Mouse (Mus musculus) megakaryocyte, adult 5-6 weeks (primary cell): ENCODE data around the gene Zfp97. TPM values are rescaled to one million over a fixed set of nuclear protein-coding genes. Genes with fewer than 3 reads are reported as not detected.
"Not testable (repeated sequence)": the region's sequence is repeated elsewhere in the genome, so short reads cannot be mapped to it uniquely, and the experiment has no call there.

Source experiments
- ATAC-seq: 2 replicates; pipeline ENCODE4 v1.8.0; 2016; ENCODE audit warnings: mild to moderate bottlenecking, inconsistent platforms; ENCODE audit not compliant: poor library complexity, severe bottlenecking
- total RNA-seq, 2 experiments: library from RNA; stranded (forward) in 1 of 2; stranded (reverse) in 1 of 2; fragments of 153-499, 151-499 nt in 1 of 2; fragments of 221-1000, 200-1000 nt in 1 of 2; gene quantifications; 2 replicates each; pipeline versions ENCODE4 v1.2.3 to v1.2.4; 2015 to 2017

The Zfp97 gene
- total RNA-seq (2015) (12.7 and 14.0 TPM in 2 replicates), total RNA-seq (2017) (7.7 and 9.7 TPM in 2 replicates)

DNA sequence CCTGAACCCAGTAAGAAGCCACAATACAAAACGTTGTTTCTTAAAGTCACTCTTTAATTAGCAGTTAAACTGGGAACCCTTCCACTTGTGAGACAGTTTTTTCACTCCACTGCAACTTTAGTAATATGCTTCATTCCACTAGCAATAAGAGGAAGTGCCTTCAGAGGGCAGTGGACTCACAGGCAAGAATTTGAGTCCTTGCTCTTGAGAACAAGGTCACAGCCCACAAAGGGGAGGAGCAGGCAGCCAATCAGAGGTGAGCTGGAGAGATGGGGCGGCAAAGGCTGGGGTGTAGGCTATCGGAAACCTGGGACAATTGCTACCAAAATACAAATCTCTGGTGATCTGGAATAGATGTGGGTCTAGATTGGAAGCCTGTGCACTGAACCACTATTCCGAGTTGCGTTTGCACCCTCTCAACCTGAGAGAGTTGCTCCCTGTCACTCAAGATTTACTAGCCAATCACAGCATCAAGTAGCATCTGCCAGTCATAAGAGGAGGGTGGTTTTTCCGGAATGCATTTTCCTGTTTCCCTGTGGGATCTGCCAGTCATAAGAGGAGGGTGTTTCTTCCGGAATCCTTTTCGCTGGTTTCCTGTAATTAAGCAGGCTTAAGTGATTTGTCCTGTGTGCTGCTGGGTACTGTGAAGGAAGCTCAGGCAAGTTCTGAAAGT is at the start of gene Zfp97:
Zfp97 (plus strand) TSS at position 586 of the 673 bp plus-strand sequence.
- ATAC-seq: peak; percentile 100

DNA sequence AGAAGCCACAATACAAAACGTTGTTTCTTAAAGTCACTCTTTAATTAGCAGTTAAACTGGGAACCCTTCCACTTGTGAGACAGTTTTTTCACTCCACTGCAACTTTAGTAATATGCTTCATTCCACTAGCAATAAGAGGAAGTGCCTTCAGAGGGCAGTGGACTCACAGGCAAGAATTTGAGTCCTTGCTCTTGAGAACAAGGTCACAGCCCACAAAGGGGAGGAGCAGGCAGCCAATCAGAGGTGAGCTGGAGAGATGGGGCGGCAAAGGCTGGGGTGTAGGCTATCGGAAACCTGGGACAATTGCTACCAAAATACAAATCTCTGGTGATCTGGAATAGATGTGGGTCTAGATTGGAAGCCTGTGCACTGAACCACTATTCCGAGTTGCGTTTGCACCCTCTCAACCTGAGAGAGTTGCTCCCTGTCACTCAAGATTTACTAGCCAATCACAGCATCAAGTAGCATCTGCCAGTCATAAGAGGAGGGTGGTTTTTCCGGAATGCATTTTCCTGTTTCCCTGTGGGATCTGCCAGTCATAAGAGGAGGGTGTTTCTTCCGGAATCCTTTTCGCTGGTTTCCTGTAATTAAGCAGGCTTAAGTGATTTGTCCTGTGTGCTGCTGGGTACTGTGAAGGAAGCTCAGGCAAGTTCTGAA is 57.7 kb downstream of the Zfp97 start:
- peak; percentile 100 for ATAC-seq

DNA sequence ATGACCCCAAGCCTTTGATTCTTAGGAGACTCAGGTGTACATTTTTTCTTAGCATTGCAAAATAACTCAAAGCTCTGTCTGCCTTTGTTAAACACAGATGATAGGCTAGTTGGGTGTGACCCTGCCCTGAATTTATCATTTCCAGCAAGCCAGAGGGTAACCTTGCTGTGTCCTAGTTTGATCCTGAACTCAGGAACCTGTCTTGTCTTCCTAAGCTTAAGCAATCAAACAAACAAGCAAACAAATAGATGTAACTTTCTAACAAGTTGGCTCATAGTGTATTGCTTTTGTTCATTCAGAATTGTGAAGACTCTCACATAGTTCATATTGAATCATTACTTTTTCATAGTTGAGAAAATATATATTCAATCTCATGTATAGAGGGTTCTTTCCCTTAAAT is 73.5 kb downstream of the Zfp97 start:
- ATAC-seq: not testable (repeated sequence)

GRCm38 (mm10) chr17:17195178-17195577 is 74.0 kb downstream of the Zfp97 start:
- ATAC-seq: no peak

- ATAC-seq: not testable (repeated sequence)
These were observed 74.9 kb downstream of the Zfp97 start for GRCm38 (mm10) chr17:17196111-17196510.

Other genes starting within 250 kb of the Zfp97 start
- 0.91 TPM in 1 of 2 replicates, not detected in the other for gene Zfp960, start 57.3 kb upstream of the Zfp97 start, total RNA-seq (2015)
- gene Zfp960, start 57.3 kb upstream of the Zfp97 start, total RNA-seq (2017): 0.08 and 0.11 TPM in 2 replicates